In the genomic region with DNA sequence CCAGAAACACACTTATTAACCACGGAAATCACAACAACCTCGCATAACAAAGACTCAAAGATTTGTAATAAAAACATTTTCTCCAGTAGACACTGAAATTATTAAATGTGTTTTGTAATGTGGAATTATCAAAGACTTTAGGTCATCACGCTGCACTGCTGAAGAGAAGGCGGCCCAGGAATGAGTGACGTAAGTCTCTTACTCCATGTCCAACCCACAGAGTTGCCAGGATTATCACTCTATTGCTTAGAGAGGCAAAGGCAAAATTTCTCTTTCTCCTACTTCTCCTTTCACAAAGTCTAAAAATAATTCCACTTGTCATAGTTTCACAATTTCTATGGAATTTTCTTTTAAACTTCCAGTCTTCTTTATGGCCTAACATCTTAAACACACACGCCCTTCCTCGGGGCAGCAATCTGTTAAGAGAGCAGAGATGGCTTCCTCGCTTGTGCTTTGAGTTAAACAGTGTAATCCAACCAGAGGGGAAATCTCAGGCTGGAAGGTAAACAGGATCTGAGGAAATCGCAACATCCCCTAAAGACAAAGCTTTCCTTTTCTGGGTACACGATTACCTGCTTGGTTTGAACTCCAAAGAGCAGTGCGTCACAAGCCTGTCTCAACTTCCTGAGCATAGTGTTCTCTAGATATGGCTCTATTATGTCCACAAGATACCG, we compare ENCODE assay signal across 10 mouse cellular contexts.
DNase-seq lines count a peak whose midpoint lies in the region.
"Had no signal": no experiment of that assay in that cellular context is flagged by ENCODE, and none has a peak within 500 bp of the region (broad histone marks: within the 10 kb centered on the region; RNA-seq: fewer than 3 reads in every experiment).

No protein-coding gene starts in this region.

- intact Hi-C loops in heart, postnatal 10 days (cut with DNase I): loop anchor here (5.0 kb wide), 1 partner anchor 120 kb away; no protein-coding TSS in a partner anchor

- DNase-seq in kidney, adult 9 months: peak; percentile 67
- no peak for DNase-seq in kidney, adult 8-10 months
- DNase-seq in heart, postnatal 10 days: peak; percentile 51 to 54
- DNase-seq in lung, postnatal 25 days (ENCODE audit: low spot score): peak; percentile 87
- no peak for DNase-seq in cerebellum, postnatal 14 days
- no peak for DNase-seq in spleen, postnatal 36 days (ENCODE audit: low spot score in 2 of 2)
- no peak for DNase-seq in urinary bladder, postnatal 25 days (ENCODE audit: low spot score)
- DNase-seq: right cerebral cortex, postnatal 4 days had no signal

- peaks cover 51% of the 10 kb centered on the region for H3K4me1 ChIP-seq in brown adipose tissue, adult 24 weeks (ENCODE audit: control insufficient read depth, insufficient read depth, insufficient read length, low read length)
- H3K4me1 ChIP-seq: limb, embryonic 12.5 days had no signal

- H3K27ac ChIP-seq in brown adipose tissue, adult 24 weeks (replicated peaks; ENCODE audit: low read depth, low read length): peak overlapping the region; percentile 99
- H3K27ac ChIP-seq: limb, embryonic 12.5 days had no signal

- peak overlapping the region; percentile 14; the same call in 1 of the 2 replicates for H3K4me3 ChIP-seq in brown adipose tissue, adult 24 weeks (ENCODE audit: insufficient read depth, low read depth, low read length)
- H3K4me3 ChIP-seq: limb, embryonic 12.5 days had no signal

Comparison
In these comparisons a context has a peak if more than half of its experiments do, and no peak if none do; other contexts are left out.
1. DNase-seq: peak in kidney, adult 9 months (single experiment), heart, postnatal 10 days (2 of 2) and lung, postnatal 25 days (single experiment); none in kidney, adult 8-10 months (0 of 2), cerebellum, postnatal 14 days (0 of 2), spleen, postnatal 36 days (0 of 2) and urinary bladder, postnatal 25 days (single experiment).